Mouse (Mus musculus): Measurements from ENCODE around the gene Tmc2.

- TF ChIP-seq POLR2A (IDR thresholded peaks at IDR 0.05; ENCODE audit: borderline replicate concordance, extremely low read depth, low read depth, low read length) (no peak), CTCF (IDR thresholded peaks at IDR 0.05; ENCODE audit: insufficient read depth, low read length) (no peak)
These were observed 66.9 kb downstream of the Tmc2 start for GRCm38 (mm10) chr2:130261914-130262313.

All from lung, adult 2 months (tissue).